Mouse (Mus musculus) neutrophil, adult 5-6 weeks (primary cell): Measurements from ENCODE around the gene Ankar. TPM values are rescaled to one million over a fixed set of nuclear protein-coding genes. Genes with fewer than 3 reads are reported as not detected.

ENCODE experiments used
- ATAC-seq: fragments of 151-379, 151-347 bp; 2 replicates; pipeline ENCODE4 v1.8.0; 2017; ENCODE audit warnings: mild to moderate bottlenecking, moderate TSS enrichment; ENCODE audit not compliant: insufficient number of reproducible peaks, poor library complexity, low FRiP score, severe bottlenecking; ENCODE audit errors: extremely low read depth
- total RNA-seq: library from RNA; stranded (forward); fragments of 200-1000 nt; gene quantifications from 2 replicates; pipeline ENCODE4 v1.2.3, GENCODE M21; 2017

The Ankar gene
- total RNA-seq, 1 experiment from 2014 or later: not detected

- ATAC-seq: no peak
Measured at GRCm38 (mm10) chr1:72599146-72600101, 101.0 kb downstream of the Ankar start.

GRCm38 (mm10) chr1:72596231-72596630 is 104.1 kb downstream of the Ankar start:
- no peak for ATAC-seq

GRCm38 (mm10) chr1:72595686-72596085 is 104.7 kb downstream of the Ankar start:
- no peak for ATAC-seq

- no peak for ATAC-seq
Measured at GRCm38 (mm10) chr1:72593340-72593951, 106.9 kb downstream of the Ankar start.

Other genes starting within 250 kb of the Ankar start
- gene March4, start 163.6 kb downstream of the Ankar start, total RNA-seq: not detected in 2 replicates
- gene Smarcal1, start 117.3 kb downstream of the Ankar start, total RNA-seq: 18.7 and 20.3 TPM in 2 replicates
- 362 and 404 TPM in 2 replicates for gene Rpl37a, start 10.7 kb upstream of the Ankar start, total RNA-seq
- not detected in 2 replicates for gene Igfbp2, start 123.9 kb upstream of the Ankar start, total RNA-seq
- gene Igfbp5, start 174.3 kb upstream of the Ankar start, total RNA-seq: 0.23 TPM in 1 of 2 replicates, not detected in the other